Mouse (Mus musculus): ENCODE data around the gene Aurkb. TPM values are rescaled to one million over a fixed set of nuclear protein-coding genes. Genes with fewer than 3 reads are reported as not detected.
A peak's percentile ranks its signal among the peaks of the same experiment; 100 is the strongest.

Aurkb gene
- polyA plus RNA-seq, 1 experiment: 108 TPM

DNA sequence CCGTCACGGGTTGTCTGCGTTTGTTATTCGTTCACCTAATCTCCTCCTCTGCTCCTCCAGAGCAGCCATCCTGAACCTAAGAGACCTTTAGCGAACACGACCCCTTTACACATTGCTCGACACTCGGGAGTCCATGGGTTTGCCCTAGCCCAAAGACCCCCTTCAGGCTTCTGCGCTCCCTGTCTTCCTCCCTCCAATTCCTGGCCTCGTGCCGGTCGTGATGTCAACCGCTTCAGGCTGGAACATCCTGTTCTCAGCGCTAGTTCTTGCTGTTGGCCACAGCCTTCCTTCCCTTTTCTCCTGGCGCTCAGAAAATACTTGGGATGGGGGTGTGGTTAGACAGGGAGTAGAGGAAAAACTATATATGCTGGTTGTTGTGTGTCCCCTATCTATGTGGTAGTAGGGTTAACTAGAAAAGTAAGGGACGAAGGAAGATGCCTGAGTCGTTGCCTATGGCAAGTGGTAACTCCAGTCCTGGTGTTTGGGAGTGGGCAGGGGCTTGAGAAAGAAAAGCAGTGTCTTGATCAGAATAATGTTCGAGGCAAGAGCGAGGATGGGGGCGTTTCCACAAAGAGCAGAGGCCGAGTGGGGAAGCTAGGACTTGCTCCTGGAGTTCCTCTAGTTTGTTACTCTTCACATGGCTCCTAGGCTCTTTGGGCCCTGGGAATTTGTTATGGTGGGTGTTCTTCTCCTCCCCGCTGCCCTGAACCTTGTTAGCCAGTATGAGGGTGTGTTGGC lies 53.9 kb downstream of the Aurkb start:
- Histone ChIP-seq H3K4me1 (ENCODE audit: control insufficient read depth, insufficient read depth, low read length) (no peaks in the 10 kb centered on the region), H3K9me3 (replicated peaks; ENCODE audit: control insufficient read depth, insufficient read depth, low read length, poor library complexity, severe bottlenecking) (no peaks in the 10 kb centered on the region), H3K9ac (ENCODE audit: low read depth, poor library complexity, severe bottlenecking) (peak overlapping the region; percentile 65), H3K4me3 (ENCODE audit: low read depth, low read length) (peak overlapping the region; percentile 79), H3K36me3 (ENCODE audit: control insufficient read depth, insufficient read depth, low read length, poor library complexity, severe bottlenecking) (peaks cover 22% of the 10 kb centered on the region), H3K27me3 (ENCODE audit: control insufficient read depth, insufficient read depth, low read length, poor library complexity, severe bottlenecking) (no peaks in the 10 kb centered on the region), H3K27ac (ENCODE audit: insufficient read depth, low read length) (no peak overlapping the region)
- TF ChIP-seq POLR2A (IDR thresholded peaks at IDR 0.05; ENCODE audit: insufficient read depth, low read length): no peak
- TF ChIP-seq CTCF (IDR thresholded peaks at IDR 0.05; ENCODE audit: low read depth, low read length): no peak
- TF ChIP-seq EP300 (IDR thresholded peaks at IDR 0.05; ENCODE audit: insufficient read depth, low read depth, low read length): no peak

DNA sequence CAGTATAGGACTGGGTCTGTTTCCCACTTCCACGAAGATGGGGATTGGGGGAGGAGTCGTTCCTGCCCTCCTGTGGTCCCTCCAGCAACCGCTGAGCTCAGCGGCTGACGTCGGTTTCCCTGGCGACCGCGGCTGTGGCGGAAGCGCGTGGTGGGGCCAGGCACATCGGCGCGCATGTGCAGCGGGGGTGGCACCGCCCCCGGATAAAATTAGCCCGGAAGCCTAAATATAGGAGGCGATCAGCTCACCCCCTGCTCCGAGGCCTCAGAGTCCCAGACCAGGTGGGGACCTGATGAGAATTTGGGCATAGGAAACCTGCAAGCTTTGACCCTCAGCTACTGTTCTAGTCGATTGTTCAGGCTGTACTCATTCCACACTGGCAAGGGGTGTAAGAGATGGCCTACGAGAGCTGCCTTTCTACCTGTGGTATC lies 54.5 kb downstream of the Aurkb start:
- H3K27ac ChIP-seq (ENCODE audit: insufficient read depth, low read length): no peak overlapping the region
- TF ChIP-seq EP300 (IDR thresholded peaks at IDR 0.05; ENCODE audit: insufficient read depth, low read depth, low read length) (no peak), CTCF (IDR thresholded peaks at IDR 0.05; ENCODE audit: low read depth, low read length) (no peak), POLR2A (IDR thresholded peaks at IDR 0.05; ENCODE audit: insufficient read depth, low read length) (no peak)
- H3K27me3 ChIP-seq (ENCODE audit: control insufficient read depth, insufficient read depth, low read length, poor library complexity, severe bottlenecking): no peaks in the 10 kb centered on the region
- peak overlapping the region; percentile 65 for H3K9ac ChIP-seq (ENCODE audit: low read depth, poor library complexity, severe bottlenecking)
- H3K4me1 ChIP-seq (ENCODE audit: control insufficient read depth, insufficient read depth, low read length): no peaks in the 10 kb centered on the region
- no peaks in the 10 kb centered on the region for H3K9me3 ChIP-seq (replicated peaks; ENCODE audit: control insufficient read depth, insufficient read depth, low read length, poor library complexity, severe bottlenecking)
- peak overlapping the region; percentile 79 for H3K4me3 ChIP-seq (ENCODE audit: low read depth, low read length)
- H3K36me3 ChIP-seq (ENCODE audit: control insufficient read depth, insufficient read depth, low read length, poor library complexity, severe bottlenecking): peaks cover 22% of the 10 kb centered on the region

DNA sequence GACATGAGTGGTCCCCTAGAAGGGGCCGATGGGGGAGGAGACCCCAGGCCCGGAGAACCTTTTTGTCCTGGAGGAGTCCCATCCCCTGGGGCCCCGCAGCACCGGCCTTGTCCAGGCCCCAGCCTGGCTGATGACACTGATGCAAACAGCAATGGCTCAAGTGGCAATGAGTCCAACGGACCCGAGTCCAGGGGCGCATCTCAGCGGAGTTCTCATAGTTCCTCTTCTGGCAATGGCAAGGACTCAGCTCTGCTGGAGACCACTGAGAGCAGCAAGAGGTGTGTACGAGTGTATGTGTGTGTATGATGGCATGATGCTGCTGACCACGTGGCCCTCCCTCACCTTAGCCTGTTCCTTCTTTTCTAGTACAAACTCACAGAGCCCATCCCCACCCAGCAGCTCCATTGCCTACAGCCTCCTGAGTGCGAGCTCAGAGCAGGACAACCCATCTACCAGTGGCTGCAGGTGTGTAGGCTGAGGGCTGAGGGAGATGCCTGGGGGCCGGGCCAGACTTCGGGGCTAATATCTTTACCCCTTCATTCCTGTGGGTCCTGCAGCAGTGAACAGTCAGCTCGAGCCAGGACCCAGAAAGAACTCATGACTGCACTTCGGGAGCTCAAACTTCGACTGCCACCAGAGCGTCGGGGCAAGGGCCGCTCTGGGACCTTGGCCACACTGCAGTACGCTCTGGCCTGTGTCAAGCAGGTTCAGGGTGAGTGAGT lies 55.4 kb downstream of the Aurkb start:
- no peaks in the 10 kb centered on the region for H3K9me3 ChIP-seq (replicated peaks; ENCODE audit: control insufficient read depth, insufficient read depth, low read length, poor library complexity, severe bottlenecking)
- TF ChIP-seq CTCF (IDR thresholded peaks at IDR 0.05; ENCODE audit: low read depth, low read length) (no peak), EP300 (IDR thresholded peaks at IDR 0.05; ENCODE audit: insufficient read depth, low read depth, low read length) (no peak), POLR2A (IDR thresholded peaks at IDR 0.05; ENCODE audit: insufficient read depth, low read length) (no peak)
- H3K4me3 ChIP-seq (ENCODE audit: low read depth, low read length): no peak overlapping the region
- H3K9ac ChIP-seq (ENCODE audit: low read depth, poor library complexity, severe bottlenecking): peak overlapping the region; percentile 57; the same call in 1 of the 2 replicates
- no peaks in the 10 kb centered on the region for H3K4me1 ChIP-seq (ENCODE audit: control insufficient read depth, insufficient read depth, low read length)
- no peaks in the 10 kb centered on the region for H3K27me3 ChIP-seq (ENCODE audit: control insufficient read depth, insufficient read depth, low read length, poor library complexity, severe bottlenecking)
- no peak overlapping the region for H3K27ac ChIP-seq (ENCODE audit: insufficient read depth, low read length)
- H3K36me3 ChIP-seq (ENCODE audit: control insufficient read depth, insufficient read depth, low read length, poor library complexity, severe bottlenecking): peaks cover 22% of the 10 kb centered on the region

Other genes with a start within 250 kb of the Aurkb start
- gene Ndel1, start 173.8 kb upstream of the Aurkb start, polyA plus RNA-seq (2011; ENCODE audit: insufficient read depth, insufficient read length, low read depth, missing spikeins): 59.3 and 71.7 TPM in 2 replicates
- gene Rnf222, start 157.1 kb upstream of the Aurkb start, polyA plus RNA-seq (2011; ENCODE audit: insufficient read depth, insufficient read length, low read depth, missing spikeins): not detected in 2 replicates
- gene Rpl26, start 144.1 kb upstream of the Aurkb start, polyA plus RNA-seq (2011; ENCODE audit: insufficient read depth, insufficient read length, low read depth, missing spikeins): 4,511 and 5,371 TPM in 2 replicates
- not detected in 2 replicates for gene Odf4, start 118.6 kb upstream of the Aurkb start, polyA plus RNA-seq (2011; ENCODE audit: insufficient read depth, insufficient read length, low read depth, missing spikeins)
- 2.6 and 3.7 TPM in 2 replicates for gene Arhgef15, start 88.2 kb upstream of the Aurkb start, polyA plus RNA-seq (2011; ENCODE audit: insufficient read depth, insufficient read length, low read depth, missing spikeins)
- gene Slc25a35, start 77.5 kb upstream of the Aurkb start, polyA plus RNA-seq (2011; ENCODE audit: insufficient read depth, insufficient read length, low read depth, missing spikeins): 3.4 and 4.6 TPM in 2 replicates
- gene Rangrf, start 70.5 kb upstream of the Aurkb start, polyA plus RNA-seq (2011; ENCODE audit: insufficient read depth, insufficient read length, low read depth, missing spikeins): 70.3 and 98.6 TPM in 2 replicates
- 79.6 and 85.3 TPM in 2 replicates for gene Pfas, start 37.2 kb upstream of the Aurkb start, polyA plus RNA-seq (2011; ENCODE audit: insufficient read depth, insufficient read length, low read depth, missing spikeins)
- 164 and 169 TPM in 2 replicates for gene Ctc1, start 29.7 kb upstream of the Aurkb start, polyA plus RNA-seq (2011; ENCODE audit: insufficient read depth, insufficient read length, low read depth, missing spikeins)
- 4.0 and 7.0 TPM in 2 replicates for gene Borcs6, start 14.1 kb downstream of the Aurkb start, polyA plus RNA-seq (2011; ENCODE audit: insufficient read depth, insufficient read length, low read depth, missing spikeins)
- 17.1 and 24.7 TPM in 2 replicates for gene Tmem107, start 25.2 kb downstream of the Aurkb start, polyA plus RNA-seq (2011; ENCODE audit: insufficient read depth, insufficient read length, low read depth, missing spikeins)
- gene Vamp2, start 42.8 kb downstream of the Aurkb start, polyA plus RNA-seq (2011; ENCODE audit: insufficient read depth, insufficient read length, low read depth, missing spikeins): 39.5 and 41.6 TPM in 2 replicates
- gene Per1, start 49.6 kb downstream of the Aurkb start, polyA plus RNA-seq (2011; ENCODE audit: insufficient read depth, insufficient read length, low read depth, missing spikeins): 25.0 and 29.3 TPM in 2 replicates
- gene Hes7, start 74.8 kb downstream of the Aurkb start, polyA plus RNA-seq (2011; ENCODE audit: insufficient read depth, insufficient read length, low read depth, missing spikeins): not detected in 2 replicates
- not detected in 2 replicates for gene 9130213A22Rik, start 76.9 kb downstream of the Aurkb start, polyA plus RNA-seq (2011; ENCODE audit: insufficient read depth, insufficient read length, low read depth, missing spikeins)
- gene Aloxe3, start 80.2 kb downstream of the Aurkb start, polyA plus RNA-seq (2011; ENCODE audit: insufficient read depth, insufficient read length, low read depth, missing spikeins): 1.7 and 2.0 TPM in 2 replicates
- gene Alox12b, start 111.3 kb downstream of the Aurkb start, polyA plus RNA-seq (2011; ENCODE audit: insufficient read depth, insufficient read length, low read depth, missing spikeins): 0.27 TPM in 1 of 2 replicates, not detected in the other
- gene Alox8, start 152.2 kb downstream of the Aurkb start, polyA plus RNA-seq (2011; ENCODE audit: insufficient read depth, insufficient read length, low read depth, missing spikeins): not detected in 2 replicates
- gene Gucy2e, start 191.4 kb downstream of the Aurkb start, polyA plus RNA-seq (2011; ENCODE audit: insufficient read depth, insufficient read length, low read depth, missing spikeins): 0.11 TPM in 1 of 2 replicates, not detected in the other